Mouse (Mus musculus): ENCODE results near the gene Selplg.

GRCm38 (mm10) chr5:113869132-113869531 is 36.7 kb upstream of the Selplg start:
- TF ChIP-seq CTCF (conservative IDR thresholded peaks at IDR 0.05; ENCODE audit: insufficient read depth, insufficient read length, low read depth, low read length) (no peak), POLR2A (IDR thresholded peaks at IDR 0.05; ENCODE audit: low read depth, low read length) (no peak)

Data from kidney, adult 2 months (tissue).